Mouse (Mus musculus) hindbrain, embryonic 15.5 days (tissue): ENCODE measurements around the gene Tspan9. TPM values are rescaled to one million over a fixed set of nuclear protein-coding genes. Genes with fewer than 3 reads are reported as not detected.
A peak's percentile ranks its signal among the peaks of the same experiment; 100 is the strongest.

Experiments
- ATAC-seq: fragments of 200-750 bp; cut with Nextera tagmentation; 2 replicates; pipeline ENCODE4 v1.8.0; 2017; ENCODE audit warnings: low read depth, moderate number of reproducible peaks, moderate TSS enrichment; ENCODE audit not compliant: low FRiP score
- H3K27ac ChIP-seq: fragments of 300-500 bp; sonication (generic); replicated peaks from 2 replicates; pipeline ENCODE4 v1.5.1; 2015; ENCODE audit warnings: mild to moderate bottlenecking, inconsistent platforms
- H3K27me3 ChIP-seq: fragments of 300-500 bp; sonication (generic); 2 replicates; pipeline ENCODE4 v1.6.1; 2015; ENCODE audit warnings: control low read depth, inconsistent platforms
- H3K36me3 ChIP-seq: fragments of 300-500 bp; sonication (generic); 2 replicates; pipeline ENCODE4 v1.6.1; 2015; ENCODE audit warnings: control low read depth, inconsistent platforms
- H3K4me1 ChIP-seq: fragments of 300-500 bp; sonication (generic); replicated peaks from 2 replicates; pipeline ENCODE4 v1.6.1; 2015; ENCODE audit warnings: control low read depth, inconsistent platforms
- H3K4me2 ChIP-seq: fragments of 300-500 bp; sonication (generic); 2 replicates; pipeline ENCODE4 v1.6.1; 2015; ENCODE audit warnings: moderate library complexity, mild to moderate bottlenecking, inconsistent platforms
- H3K4me3 ChIP-seq: fragments of 300-500 bp; sonication (generic); 2 replicates; pipeline ENCODE4 v1.5.1; 2015; ENCODE audit warnings: mild to moderate bottlenecking, inconsistent platforms
- H3K9ac ChIP-seq: fragments of 300-500 bp; sonication (generic); 2 replicates; pipeline ENCODE4 v1.6.1; 2015; ENCODE audit warnings: inconsistent platforms
- H3K9me3 ChIP-seq: fragments of 300-500 bp; sonication (generic); 2 replicates; pipeline ENCODE4 v1.6.1; 2016; ENCODE audit warnings: control low read depth, inconsistent platforms
- WGBS: fragments of 180-500 bp; shearing (Covaris S2); methylation state at CpG from one replicate; pipeline ENCODE4 v1.1.7; 2015; 5-methylcytosine and 5-hydroxymethylcytosine counted together
- microRNA-seq: library from miRNA; unstranded; fragments of <30 nt; microRNA quantifications from one replicate; pipeline ENCODE4, GENCODE M21; 2016
- polyA plus RNA-seq: library from polyadenylated mRNA; unstranded; fragments of >200 nt; fragmentation: Nextera tagmentation; extraction: Ambion mirVana; gene quantifications from 2 replicates; pipeline ENCODE4 v1.2.1, GENCODE M21; 2015

Gene Tspan9
- polyA plus RNA-seq, 1 experiment from 2014 or later = 54.4 TPM

- no peak overlapping the region for H3K9ac ChIP-seq
- no peak overlapping the region for H3K4me2 ChIP-seq
- H3K9me3 ChIP-seq = no peaks in the 10 kb centered on the region
- no peak overlapping the region for H3K4me3 ChIP-seq
- ATAC-seq = no peak
- peaks cover 11% of the 10 kb centered on the region for H3K4me1 ChIP-seq
- no peaks in the 10 kb centered on the region for H3K36me3 ChIP-seq
- H3K27me3 ChIP-seq = no peaks in the 10 kb centered on the region
- no peak overlapping the region for H3K27ac ChIP-seq
- 38% methylated on average over 3 of the region's 3 CpGs for WGBS
Measured at GRCm38 (mm10) chr6:127916993-127917392, 226.4 kb downstream of the Tspan9 start.

DNA sequence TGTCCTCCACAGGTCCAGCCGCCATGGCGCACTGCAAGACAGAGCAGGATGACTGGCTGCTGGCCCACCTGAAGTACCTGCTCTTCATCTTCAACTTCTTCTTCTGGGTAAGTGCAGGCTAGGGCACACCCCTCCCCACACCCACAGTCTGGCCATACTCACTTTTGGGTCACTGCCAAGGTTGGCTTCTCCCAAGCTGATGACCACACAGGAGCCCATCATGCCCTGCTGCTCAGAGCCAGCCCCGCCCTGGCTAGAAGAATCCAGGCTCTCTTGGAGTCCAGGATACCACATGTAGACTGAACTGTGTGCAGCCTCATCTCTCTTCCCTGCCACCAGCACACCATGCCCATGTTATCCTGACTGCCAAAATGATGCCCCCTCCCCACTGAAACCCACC, 230.5 kb downstream of the Tspan9 start:
- H3K4me2 ChIP-seq = no peak overlapping the region
- no peak overlapping the region for H3K27ac ChIP-seq
- ATAC-seq = peak; percentile 45; the same call in 1 of the 2 replicates
- H3K4me3 ChIP-seq = no peak overlapping the region
- no peaks in the 10 kb centered on the region for H3K36me3 ChIP-seq
- H3K9ac ChIP-seq = no peak overlapping the region
- WGBS = 96% methylated on average over 3 of the region's 3 CpGs
- H3K4me1 ChIP-seq = peaks cover 9% of the 10 kb centered on the region
- no peaks in the 10 kb centered on the region for H3K9me3 ChIP-seq
- H3K27me3 ChIP-seq = no peaks in the 10 kb centered on the region

DNA sequence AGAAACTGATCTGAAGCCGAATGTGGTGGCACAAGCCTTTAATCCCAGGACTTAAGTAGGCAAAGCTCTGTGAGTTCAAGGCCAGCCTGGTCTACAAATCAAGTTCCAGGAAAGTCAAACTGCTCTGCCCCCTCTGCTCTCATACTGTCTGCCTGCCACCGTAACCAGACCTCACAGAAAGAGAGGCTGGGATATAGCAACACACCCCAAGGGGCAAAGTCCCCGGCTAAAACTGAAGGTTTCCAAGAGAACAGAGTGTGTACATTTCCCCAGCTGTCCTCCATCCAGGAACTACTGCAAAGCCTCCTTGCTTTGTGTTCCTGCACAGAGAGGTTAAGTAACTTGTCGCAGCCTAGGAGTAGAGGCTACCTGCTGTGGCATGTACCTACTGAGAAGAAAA, 231.7 kb downstream of the Tspan9 start:
- no peak overlapping the region for H3K4me2 ChIP-seq
- WGBS = 69% methylated on average over 4 of the region's 4 CpGs
- no peaks in the 10 kb centered on the region for H3K27me3 ChIP-seq
- H3K9ac ChIP-seq = no peak overlapping the region
- H3K36me3 ChIP-seq = no peaks in the 10 kb centered on the region
- no peak overlapping the region for H3K4me3 ChIP-seq
- H3K4me1 ChIP-seq = peaks cover 2% of the 10 kb centered on the region; the same call in 1 of the 2 replicates
- H3K27ac ChIP-seq = no peak overlapping the region
- no peak for ATAC-seq
- no peaks in the 10 kb centered on the region for H3K9me3 ChIP-seq

Small RNA genes lying within 50 kb of the gene (microRNA-seq; reads per million reads assigned to microRNA genes)
- not detected for gene Gm26338

Other genes with a start within 250 kb of the Tspan9 start
- 0.47 and 0.49 TPM in 2 replicates for gene Tead4, start 157.2 kb upstream of the Tspan9 start, polyA plus RNA-seq
- 15.9 and 16.5 TPM in 2 replicates for gene Tulp3, start 212.3 kb upstream of the Tspan9 start, polyA plus RNA-seq
- 80.7 and 83.5 TPM in 2 replicates for gene Rhno1, start 219.3 kb upstream of the Tspan9 start, polyA plus RNA-seq
- gene Foxm1, start 219.4 kb upstream of the Tspan9 start, polyA plus RNA-seq = 9.0 and 10.5 TPM in 2 replicates
- gene Tex52, start 231.9 kb upstream of the Tspan9 start, polyA plus RNA-seq = 0.26 and 0.39 TPM in 2 replicates
- gene Gm44596, start 231.9 kb upstream of the Tspan9 start, polyA plus RNA-seq = not detected in 2 replicates